Mouse (Mus musculus) right cerebral cortex, postnatal 36 days (tissue): Measurements from ENCODE around the gene Tns1.

Source experiments
- DNase-seq, 2 experiments: peaks; one replicate each; pipeline ENCODE4 v3.0.0; 2022; ENCODE audit warnings: low spot score in 2 of 2, mixed read lengths in 1 of 2

Tns1 gene

DNA sequence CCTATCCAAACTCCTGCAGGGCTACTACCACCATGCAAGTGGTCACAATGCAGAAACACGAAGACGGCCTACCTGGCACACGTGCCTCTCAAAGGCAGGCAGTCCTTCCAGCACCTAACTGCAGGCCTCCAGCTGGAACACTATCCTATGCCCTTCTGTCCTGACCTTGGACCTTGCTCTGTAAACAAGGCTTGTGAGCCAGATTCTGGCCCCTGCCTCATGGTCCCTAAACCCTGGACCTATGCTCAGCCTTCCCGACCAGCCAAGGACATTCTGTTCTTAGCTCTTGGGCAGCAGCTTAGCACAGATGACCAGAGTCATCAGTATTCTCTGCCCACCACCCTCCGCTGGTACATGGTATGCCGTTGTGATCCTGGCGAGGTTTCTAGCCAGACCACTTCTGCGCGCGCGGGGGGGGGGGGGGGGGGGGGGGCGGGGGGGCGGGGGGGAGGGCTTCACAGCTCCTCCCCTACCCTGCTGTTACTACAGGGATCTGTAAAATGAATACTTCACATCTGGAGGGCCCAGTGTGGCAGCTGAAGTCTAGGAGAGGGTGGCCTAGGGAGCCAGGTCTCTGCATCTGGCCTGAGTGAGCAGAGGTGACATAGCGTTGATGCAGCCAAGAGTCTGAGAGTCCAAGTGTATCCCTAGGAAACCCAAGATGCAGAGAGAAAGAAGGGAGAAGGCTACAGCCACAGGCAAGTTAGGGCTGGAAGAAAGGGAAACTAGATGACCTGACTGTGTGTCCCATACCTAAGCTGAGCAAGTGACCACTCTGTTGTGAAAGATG lies 109.5 kb downstream of the Tns1 start:
- DNase-seq: no peak

DNA sequence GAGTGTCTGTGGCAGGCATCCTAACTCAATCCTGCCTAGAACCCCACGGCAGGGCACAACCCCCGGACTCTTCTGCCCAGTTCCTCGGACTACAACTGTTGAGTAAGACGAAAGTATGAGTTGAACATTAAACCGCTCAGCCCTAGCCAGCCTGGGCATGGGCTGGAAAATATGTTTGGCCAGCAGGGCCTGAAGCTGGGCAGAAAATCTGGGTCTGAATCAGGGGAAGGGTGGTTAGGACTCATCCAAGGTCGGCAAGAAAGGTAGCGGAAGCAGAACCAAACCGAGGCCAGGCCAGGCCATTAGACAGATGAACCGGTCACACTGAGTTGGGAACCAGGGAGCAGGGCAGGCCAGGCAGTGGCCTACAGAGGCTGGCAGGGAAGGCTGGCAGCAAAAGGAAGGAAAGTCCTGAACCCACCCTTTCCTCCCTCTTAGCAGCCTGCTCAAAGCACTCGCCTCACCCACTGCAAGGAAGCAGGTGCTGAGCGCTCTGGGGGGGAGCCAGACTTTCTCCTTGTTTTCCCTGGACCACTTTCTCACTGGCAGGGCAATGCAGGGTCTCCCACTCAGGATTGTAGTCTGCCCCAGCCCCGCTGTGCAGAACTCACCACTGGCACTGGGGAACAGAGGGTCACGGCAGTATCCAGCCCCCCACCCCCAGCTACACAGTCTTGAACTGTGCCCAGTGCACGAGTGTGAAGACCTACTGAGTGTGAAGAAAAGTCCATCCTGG lies 110.8 kb downstream of the Tns1 start:
- no peak for DNase-seq

DNA sequence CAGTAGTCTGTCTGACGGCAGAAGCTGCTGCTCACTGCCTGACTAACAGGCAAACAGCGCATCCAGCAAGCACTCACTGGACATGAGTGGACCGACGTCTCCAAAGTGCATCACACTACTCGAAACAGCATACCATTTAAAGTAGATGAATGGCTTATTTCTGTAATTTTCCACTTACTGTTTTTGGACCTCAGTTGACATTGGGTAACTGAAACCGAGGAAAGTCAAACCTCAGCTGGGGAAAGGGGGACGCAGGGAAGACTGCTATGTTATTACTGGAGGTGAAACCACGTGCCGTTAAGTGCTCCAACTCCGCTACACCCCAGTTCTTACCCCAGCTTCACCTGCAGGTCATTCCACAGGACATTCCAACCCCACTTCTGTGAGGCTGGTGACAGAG lies 111.5 kb downstream of the Tns1 start:
- no peak for DNase-seq

DNA sequence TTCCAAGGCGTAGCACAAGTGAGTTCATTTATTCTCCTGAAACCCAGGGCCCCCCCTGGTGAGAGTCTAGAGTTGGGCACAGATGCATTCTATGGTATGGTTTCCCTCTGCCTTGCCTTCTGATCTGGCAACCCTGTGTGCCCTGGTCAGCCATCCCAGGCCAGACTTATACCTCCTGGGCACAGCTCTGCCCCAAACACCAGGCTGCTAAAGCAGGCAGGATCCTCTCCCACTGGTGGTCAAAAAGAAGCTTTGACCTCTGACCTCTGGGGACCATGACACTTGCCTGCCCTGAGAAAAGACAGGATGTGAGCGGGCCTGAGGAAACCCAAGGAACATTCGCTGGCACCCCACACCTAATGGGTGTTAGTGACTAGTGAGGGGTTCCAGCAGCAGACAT lies 114.8 kb downstream of the Tns1 start:
- DNase-seq: no peak

DNA sequence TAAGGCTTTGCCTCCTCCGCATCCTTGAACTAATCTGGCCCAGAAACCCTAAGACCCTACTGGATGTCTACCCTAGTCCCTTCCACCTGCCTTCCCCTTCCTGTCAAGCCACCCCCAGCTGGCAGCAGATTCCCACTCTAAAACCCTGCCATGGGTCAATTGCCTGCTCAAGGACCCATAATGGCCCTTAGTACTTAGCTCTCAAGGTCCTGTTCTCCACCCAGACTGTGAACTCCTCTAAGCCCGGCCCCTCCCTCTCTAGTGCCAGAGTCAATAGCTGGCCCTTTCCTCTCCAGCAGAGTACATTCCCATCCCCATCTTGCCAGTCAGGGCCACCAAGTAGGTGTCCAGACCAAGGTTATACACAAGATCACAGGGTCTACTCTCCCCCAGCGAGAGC lies 115.3 kb downstream of the Tns1 start:
- no peak for DNase-seq

DNA sequence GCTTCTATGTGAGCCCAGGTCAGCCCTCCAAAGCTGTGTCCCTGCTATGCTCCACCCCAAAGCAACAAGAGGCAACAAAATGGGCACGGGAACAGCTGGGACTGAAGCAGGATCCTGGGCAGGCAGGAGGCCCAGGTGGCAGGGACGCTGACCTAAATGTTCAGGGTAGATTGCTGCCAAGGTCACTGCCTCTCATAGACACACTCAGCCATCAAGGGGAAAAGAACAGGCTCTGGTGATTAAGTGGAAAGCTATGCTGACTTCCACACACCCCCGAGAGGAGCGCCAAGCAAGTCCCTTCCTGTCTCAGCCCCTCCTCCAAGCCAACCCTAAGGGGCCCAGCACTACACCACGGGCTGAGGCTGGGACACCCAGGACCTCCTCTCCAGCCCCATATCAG lies 115.8 kb downstream of the Tns1 start:
- DNase-seq: no peak

DNA sequence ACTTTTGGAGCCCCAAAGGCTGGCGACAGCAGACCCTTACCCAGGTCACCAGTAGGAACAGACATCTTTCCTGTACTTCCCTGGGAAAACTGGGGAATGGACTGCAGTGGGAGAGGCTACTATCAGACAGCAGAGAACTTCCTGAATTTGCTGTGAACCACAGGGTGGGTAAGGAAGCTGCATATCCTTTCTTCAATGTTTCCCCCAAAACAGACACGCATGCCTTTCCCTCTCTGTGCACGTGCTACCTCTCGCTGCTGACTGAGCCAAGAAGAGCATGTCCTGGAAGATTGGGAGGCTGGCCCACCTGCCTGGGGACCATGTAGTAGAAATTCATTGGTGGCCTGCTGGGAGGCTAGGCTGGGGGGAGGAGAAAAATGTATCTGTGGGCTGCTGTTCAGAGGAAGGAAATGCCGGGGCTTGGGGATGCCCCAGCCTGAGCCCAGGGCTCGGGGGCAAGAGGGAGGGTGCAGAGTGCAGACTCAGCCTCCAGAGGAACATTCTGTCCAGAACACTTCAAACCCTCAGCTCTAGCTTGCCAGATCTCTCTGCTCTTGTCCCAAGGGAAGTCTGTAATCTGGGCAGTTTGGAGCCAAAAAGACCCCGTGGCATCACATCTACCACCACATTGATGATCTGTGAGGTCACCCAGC lies 116.7 kb downstream of the Tns1 start:
- no peak for DNase-seq

DNA sequence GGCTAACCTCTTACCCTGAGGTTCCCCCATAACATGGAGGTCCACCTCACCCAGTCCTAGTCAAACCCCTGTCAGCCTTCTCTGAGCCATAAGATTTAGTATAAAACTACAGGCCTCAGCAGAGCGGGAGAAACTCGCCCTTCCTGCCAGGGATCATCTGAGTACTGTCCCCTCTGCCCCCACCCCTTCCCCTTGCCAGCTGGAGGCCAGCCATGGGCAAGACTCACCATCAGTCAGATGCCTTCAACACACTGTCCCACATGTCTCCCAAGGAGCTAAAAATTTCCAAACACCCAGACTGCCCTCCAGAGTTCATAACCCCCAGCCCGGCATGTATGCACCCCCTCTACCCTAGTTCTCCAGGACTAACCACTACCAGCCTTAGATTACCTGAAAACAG lies 119.2 kb downstream of the Tns1 start:
- DNase-seq: no peak

DNA sequence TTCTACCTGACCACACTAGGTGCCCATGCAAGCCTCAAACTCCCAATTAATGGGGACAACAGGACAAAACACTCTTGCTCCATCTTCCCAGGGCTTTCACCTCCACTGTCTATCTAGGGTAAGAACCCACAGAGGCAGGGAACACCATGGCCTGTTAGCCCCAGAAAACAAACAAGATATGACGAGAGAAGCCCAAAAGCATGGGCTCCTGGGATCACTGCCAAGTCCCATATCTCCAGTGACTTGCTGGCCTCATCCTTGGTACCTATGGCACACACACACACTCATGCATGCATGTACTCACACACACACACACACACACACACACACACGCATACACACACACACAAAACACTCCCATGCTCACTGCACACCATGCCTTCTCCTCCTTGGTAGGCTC lies 120.5 kb downstream of the Tns1 start:
- no peak for DNase-seq

DNA sequence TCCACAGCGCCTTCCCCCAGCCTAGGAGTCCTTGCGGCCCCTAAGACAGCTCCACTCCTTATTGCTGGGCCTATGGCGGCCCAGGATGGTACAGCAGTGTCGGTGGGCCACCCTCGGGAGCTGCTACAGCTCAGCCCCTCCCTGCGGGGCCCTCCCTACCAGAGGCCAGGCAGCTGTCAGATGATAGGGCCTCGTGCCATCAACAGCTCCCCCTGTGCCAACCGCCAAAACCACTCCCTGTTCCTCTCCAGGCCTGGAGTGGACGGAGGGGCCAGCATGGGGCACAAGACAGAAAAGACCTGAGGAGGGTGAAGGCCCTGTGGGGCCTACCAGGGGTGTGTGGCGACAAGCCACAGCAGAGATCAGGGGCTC lies 122.8 kb downstream of the Tns1 start:
- no peak for DNase-seq

DNA sequence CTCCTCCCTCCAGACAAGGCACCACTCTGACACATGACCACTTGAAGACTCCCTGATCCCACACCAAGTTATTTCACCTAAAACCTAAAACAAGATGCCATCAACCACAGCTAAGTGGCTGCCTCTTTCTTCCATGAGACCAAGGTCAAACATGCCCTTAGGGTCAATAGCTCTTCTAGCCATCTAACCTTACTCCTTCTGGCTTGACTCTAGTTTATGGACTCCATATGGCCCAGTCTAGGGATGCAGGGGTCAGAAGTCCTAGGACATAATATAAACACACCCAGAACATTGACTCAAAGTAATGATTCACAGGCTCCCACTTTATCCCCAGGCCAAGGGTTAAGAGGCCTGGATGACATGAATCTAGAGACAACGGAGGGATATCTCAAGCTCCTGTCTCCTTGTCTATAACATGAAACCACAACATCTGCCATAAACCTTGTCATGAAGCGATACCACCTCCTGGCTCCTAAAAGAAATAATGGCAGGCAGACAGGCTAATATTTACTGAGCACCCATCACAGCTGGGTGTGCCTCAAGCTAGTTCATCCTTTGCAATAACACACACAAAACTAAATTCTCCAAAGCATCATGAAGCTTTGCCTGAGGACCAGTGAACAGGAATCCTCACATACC lies 123.3 kb downstream of the Tns1 start:
- no peak for DNase-seq

DNA sequence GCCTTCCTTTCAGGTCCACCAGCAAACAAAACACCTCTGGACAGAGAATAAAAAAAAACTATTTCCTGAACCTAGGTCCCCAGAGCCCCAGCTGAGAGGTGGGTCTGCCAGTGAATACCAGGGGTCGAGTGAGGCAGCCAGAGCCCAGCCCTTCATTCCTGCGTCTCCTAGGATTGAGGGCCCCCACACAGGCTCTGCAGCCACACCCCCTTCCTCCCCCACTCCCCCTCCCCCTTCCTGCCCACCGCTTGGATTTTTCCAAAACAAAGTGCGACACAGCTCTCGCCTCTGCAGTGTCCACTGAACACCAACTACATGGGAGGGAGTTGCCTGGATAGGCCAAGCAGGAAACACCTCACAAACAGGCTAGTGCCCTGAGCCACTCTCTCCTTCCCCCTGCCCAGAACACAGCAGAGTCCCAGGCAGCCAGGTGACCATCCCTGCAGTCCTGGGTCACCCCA lies 124.0 kb downstream of the Tns1 start:
- DNase-seq: no peak

DNA sequence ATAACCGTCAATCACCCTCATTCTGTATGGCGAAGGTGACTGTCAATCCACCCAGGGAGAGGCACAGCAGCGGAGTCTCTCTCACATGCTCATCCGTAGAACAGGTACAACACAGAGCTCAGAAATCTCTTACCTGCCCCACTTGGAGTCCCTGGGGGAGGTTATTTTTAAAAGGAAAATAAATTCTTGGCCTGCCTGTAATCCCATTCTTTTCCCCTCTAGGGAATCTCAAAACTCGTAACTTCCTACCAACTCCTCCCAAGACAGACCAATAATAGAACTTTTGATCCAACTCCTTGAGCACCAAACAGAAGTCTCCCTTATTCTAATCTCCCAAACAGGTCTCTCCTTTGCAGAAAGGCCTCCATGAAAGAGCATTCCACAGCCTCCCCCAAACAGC lies 124.7 kb downstream of the Tns1 start:
- no peak for DNase-seq

DNA sequence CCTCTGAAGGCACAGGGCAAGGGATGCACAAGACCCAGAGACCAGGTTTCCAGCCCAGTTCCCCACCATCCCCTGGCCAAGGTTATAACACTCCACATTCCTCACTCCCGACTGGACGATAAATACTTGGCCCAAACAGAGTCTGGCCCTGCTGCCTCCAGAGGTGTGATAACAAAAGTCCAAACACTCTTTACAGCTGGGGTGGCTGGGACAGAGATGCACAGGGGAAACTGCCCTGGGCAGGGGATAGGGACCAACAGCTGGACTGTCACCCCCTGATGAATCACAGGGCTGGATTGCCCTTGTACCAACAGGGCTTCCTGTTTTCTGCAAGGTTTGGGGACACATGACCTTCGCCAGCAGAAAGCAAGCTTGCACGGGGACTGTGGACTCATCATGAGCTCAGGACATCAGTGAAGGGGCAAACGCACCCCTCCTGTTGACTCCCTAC lies 125.3 kb downstream of the Tns1 start:
- DNase-seq: no peak

DNA sequence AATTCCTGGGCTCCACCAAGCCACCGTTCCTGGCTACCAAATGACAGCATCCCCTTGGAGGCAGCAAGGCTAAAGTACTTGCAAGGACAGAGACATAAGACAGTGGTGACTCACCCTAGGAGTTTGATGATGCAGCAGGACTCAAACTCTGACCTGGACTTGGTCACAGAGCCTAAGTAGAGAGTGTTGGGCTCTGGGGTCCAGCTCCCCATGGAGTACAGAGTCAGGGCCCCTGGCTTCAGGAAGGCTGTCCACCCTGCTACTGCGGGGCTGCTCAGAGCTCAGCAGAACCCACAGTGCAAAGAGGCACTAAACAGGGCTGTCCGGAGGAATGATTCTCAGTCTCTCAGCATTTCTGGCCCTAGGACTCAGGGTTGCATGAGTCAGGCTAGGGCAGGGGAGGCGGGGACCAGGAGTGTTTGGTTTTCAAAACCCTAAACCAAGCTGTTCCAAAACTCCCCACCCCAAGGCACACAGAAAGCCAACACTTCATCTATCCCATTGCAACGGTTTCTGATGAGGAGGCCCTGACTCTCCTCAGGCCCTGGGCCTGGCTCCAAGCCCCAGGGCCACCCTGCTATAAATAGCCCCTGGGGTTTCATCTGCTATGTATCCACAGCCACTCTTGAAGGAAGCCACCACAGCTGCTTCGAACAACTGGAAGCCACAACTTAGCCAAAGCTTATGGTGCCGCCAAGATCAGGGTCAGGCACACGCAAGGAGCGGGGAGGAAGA lies 126.0 kb downstream of the Tns1 start:
- DNase-seq: no peak

DNA sequence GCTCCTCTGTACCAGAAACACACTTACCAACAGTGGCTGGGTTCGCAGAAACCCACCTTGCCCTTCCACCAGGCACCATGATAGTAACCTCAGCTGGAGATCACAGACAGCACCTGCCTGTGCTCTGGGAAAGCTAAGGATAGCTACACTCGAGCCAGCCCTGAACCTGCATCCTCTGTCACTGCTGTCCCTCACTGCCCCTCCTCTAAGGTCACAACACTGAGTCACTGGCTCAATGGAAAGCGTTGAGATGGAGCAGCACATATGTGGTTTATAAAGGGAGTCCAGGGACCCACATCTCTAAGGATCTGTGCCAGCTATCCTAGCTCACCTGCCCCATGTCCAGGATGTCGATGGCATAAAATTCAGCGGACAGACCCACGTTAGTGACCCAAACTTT lies 126.9 kb downstream of the Tns1 start:
- no peak for DNase-seq

DNA sequence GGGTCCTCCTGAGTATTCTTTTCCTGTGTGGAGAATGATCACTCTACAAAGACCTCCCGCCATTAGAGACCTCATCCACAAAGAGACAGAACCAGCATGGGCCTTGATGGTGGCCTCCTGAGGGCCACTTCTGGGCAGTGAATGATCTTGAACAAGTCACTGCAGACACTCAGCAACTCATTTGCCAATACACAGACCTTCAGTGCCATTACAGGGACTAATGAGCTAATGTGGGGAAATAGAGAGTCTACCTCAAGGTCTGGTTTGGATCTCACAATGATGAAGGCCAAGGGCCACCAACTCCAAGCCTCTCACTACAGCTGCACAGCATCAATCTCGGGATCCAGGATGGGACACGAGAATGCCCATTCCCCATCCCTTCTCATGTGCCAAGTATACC lies 127.6 kb downstream of the Tns1 start:
- DNase-seq: no peak

DNA sequence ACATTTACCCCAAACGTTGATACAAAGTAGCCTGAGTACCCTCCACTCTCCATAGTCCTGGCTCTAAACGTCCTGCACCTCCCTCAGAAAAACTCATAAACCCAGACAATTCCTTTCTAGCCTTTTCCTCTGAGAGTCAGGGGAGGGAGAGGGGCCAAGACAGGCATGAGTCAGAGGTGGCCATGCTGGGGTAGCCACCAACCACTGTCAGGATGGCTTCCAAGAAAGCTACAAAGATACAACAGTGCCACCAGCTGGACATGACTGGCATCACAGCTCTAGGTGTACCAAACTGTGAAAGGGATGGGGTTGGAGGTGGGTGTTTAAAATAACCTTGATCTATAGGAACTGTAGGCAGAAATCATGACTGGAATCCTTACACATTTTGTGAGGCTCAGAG lies 128.0 kb downstream of the Tns1 start:
- DNase-seq: no peak

DNA sequence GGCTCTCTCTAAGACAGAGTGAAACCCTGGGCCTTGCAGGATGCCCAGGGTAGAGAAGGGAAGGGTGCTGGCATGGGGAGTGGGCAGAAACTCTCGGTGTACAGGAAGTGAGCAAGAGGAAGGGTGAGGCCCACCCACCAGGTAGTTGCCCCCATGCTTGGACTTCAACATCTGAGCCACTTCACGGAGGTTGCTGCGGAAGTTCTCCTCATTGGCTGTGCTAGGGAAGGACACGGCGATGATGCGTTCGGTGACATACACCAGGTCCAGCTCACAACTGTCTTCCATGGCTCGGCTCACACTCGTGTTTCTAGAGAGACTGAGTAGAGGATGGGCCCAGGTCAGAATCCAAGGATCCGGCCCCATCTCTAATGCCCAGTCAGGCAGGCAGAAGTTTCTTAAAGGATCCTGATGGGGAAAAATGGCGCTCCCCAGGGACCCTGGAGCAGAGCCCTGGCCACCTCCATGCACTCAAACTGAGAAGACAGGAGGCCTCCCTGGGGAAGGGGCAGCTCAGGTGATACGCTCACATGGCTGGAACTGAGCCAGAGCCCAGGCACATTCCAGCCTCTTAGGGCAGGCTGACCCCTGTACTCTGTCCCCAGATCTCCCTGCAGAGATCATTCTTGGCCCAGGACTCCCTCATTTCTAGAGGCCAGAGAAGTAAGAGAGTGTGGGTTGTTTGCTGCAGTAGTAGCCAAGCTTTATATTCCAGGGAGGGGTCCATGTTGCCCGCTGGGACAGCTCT lies 129.0 kb downstream of the Tns1 start:
- no peak for DNase-seq

DNA sequence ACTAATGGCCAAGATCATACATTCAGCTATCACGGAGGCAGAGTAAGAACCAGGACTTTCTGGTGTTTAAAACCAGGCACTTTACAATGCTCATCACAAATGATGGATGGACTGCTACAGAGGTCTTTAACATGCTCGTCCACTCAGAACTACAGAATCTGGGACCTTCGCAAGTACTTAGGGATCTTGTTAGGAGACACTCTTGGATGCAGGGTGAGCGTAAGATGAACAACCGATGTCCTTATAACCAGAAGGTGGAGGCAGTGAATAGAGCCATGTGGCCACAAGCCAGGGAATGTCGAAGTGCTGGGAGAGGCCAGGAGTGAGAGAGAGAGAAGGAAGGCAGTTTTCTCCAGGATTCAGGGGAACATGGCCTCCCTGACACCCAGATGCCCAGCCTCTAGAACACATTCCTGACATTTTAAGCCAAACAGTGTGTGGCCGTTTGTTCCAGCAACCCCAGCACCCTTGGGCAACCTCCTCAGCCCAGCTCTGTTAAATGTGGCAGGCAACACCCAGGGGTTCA lies 130.3 kb downstream of the Tns1 start:
- DNase-seq: no peak

DNA sequence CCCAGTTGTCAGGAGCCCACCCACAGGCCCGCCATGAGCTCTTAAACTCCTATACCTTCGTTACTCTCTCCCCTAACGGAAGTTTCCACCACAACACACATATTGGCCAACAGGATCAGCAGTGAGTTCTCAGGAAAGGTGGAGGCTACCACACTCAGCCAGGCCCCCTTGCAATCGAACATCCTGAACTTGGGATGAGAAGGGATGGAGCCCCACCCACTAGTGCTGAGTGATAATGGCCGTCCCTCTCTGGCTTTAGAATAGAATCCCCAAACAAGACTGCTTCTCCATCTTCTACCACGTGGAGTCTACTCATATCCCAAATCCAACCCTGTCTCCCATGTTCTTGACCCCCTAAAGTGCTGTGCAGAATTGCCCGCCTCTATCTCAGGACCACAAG lies 131.0 kb downstream of the Tns1 start:
- DNase-seq: no peak
